Mouse (Mus musculus) cerebellum, adult 2 months (tissue): ENCODE data around the gene Tln2. TPM values are rescaled to one million over a fixed set of nuclear protein-coding genes. Genes with fewer than 3 reads are reported as not detected.

ENCODE experiments used
- DNase-seq, 2 experiments: peaks; one replicate each; pipeline ENCODE4 v3.0.0; 2021
- H3K27ac ChIP-seq: fragments of 200-500 bp; 2 replicates; pipeline ENCODE4 v1.5.1; 2012; ENCODE audit warnings: low read length, control low read depth, inconsistent platforms; ENCODE audit not compliant: insufficient read depth
- H3K27me3 ChIP-seq: fragments of 200-500 bp; 2 replicates; pipeline ENCODE4 v1.6.1; 2012; ENCODE audit warnings: inconsistent platforms, mild to moderate bottlenecking, low read length, moderate library complexity; ENCODE audit not compliant: control insufficient read depth, insufficient read depth
- H3K4me1 ChIP-seq: fragments of 200-500 bp; 2 replicates; pipeline ENCODE4 v1.6.1; 2011; ENCODE audit warnings: low read length; ENCODE audit not compliant: control insufficient read depth, insufficient read depth
- H3K4me3 ChIP-seq: fragments of 200-500 bp; replicated peaks from 2 replicates; pipeline ENCODE3; 2011; ENCODE audit warnings: mild to moderate bottlenecking, low read depth, low read length, control low read depth; ENCODE audit not compliant: insufficient read depth
- CTCF ChIP-seq: fragments of 200-500 bp; IDR thresholded peaks from 2 replicates; pipeline ENCODE4 v1.5.1; 2011; ENCODE audit warnings: low read depth, mild to moderate bottlenecking, control low read depth, low read length, moderate library complexity, borderline replicate concordance; ENCODE audit not compliant: insufficient read depth
- POLR2A ChIP-seq: fragments of 200-500 bp; IDR thresholded peaks from 2 replicates; pipeline ENCODE4 v1.6.1; 2011; ENCODE audit warnings: low read length, control low read depth, borderline replicate concordance; ENCODE audit not compliant: insufficient read depth
- WGBS: fragments of 180-500 bp; shearing (Covaris S2); methylation state at CpG from one replicate; pipeline ENCODE4 v1.1.7; 2018; 5-methylcytosine and 5-hydroxymethylcytosine counted together
- polyA plus RNA-seq: library from polyadenylated mRNA; depleted of rRNA; stranded (reverse); fragments of >200 nt; gene quantifications from 2 replicates; pipeline ENCODE4 v1.2.3, GENCODE M21; 2012

The Tln2 gene
- polyA plus RNA-seq, 1 experiment = 28.7 TPM

DNA sequence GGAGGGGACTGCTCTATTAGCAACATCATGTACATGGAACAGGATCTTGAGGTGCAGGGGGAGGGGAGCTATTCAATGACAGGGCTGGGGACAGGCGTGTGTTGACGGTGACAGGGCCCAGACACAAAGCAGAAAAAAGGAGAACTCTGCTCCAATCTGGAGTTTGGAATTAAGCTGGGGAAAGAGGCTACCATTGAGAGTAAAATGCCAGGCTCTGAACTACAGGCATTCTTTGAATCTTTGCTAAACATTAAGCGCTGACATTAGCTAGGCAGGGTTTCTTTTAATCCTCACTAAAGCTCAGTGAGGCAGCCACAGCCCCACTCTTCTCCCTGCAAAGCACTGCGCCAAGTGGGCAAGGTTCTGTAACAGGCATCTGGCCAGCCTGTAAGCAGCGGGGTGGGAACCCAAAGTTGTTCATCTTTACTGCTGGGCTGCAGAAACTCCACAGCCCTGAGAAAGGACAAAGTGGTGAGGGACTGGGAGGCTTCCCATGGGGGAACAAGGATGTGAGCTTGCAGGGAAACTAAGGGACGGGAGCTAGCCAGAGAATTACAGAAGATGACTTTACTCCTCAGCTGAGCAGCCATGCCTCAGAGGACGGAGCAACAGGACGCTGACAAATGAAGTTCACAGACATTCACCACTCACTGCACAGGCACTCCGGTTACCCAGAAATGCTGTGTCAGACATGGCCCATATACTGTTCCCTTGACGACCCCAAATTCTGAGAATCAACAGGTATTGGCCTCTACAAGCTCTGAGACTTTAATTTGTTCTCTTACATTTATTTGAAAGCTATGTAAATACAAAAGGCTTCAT lies 124.0 kb downstream of the Tln2 start:
- Histone ChIP-seq H3K4me1 (no peaks in the 10 kb centered on the region), H3K27me3 (no peaks in the 10 kb centered on the region), H3K4me3 (no peak overlapping the region), H3K27ac (no peak overlapping the region)
- TF ChIP-seq POLR2A (no peak), CTCF (no peak)
- peak in 1 of 2 experiments; percentile 18 for DNase-seq
- WGBS = 30% methylated on average over 10 of the region's 10 CpGs

DNA sequence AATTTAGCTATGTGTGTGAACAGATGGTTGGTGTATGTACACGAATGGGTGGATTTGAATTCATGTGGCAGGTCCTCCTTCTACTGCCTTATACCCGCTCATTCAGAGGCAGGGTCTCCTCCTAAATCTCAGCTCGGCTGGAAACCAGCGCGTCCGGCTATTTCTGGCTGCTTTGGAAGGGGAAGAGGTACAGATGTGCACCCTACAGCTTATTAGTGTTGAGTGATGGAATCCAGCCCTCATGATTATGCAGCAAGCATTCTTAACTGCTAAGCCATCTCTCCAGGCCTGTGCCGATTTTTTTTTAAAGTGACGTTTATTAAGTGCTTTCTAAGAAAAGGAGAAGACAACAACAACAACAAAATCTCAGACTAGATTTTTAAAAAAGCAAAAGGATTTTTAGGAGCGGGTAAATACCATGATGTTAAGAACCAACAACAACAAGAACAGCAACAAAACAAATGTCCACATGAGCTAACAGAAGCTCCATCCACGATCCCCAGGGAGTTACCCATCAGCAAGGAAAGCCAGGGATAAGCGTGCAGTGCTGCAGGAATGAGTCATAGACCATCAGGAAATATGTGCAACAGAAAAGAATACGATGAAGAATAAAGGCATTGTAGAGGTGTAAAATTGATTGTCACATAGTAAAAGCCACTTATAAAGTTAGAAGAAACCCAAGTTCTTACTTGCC lies 130.2 kb downstream of the Tln2 start:
- Histone ChIP-seq H3K4me1 (no peaks in the 10 kb centered on the region), H3K27me3 (no peaks in the 10 kb centered on the region), H3K27ac (no peak overlapping the region), H3K4me3 (no peak overlapping the region)
- WGBS = 71% methylated on average over 12 of the region's 12 CpGs
- TF ChIP-seq CTCF = no peak
- TF ChIP-seq POLR2A = no peak
- DNase-seq = no peak

DNA sequence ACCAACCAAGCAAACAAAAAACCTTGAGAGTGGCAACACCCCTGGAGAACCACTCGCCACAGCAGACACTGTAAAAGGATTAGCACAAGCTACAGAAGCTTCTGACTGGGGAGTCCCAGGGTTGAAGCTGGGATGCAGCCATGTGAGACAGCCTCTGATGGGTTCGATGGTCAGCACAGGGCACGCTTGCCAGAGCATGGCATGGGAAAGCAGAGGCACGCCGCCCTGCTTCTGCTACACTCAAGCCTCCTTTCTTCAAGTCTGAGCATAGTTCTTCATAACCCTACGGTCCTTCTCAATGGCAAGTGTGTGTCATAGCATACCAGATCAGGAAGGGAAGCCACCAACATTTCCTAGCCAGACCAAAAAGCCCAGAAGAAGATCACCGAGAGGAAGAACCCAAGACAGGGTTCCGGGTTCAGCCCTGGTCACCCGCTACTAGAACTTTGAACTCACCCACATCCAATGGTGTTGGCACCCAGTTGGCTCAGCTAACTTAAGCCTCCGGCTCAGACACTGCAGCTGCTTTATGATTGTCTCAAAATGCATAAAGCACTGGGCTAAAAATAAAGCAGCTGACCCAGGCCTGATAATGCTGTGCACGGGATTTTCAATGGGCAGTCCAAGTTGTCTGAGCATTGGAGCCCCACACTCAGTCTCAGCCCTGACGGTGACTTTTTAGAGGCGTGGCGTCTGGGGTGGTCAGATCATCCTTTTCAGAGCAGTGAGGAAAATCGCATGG lies 131.0 kb downstream of the Tln2 start:
- DNase-seq = no peak
- Histone ChIP-seq H3K4me3 (no peak overlapping the region), H3K27me3 (no peaks in the 10 kb centered on the region), H3K27ac (no peak overlapping the region), H3K4me1 (no peaks in the 10 kb centered on the region)
- TF ChIP-seq POLR2A = no peak
- no peak for TF ChIP-seq CTCF
- 75% methylated on average over 15 of the region's 15 CpGs for WGBS

DNA sequence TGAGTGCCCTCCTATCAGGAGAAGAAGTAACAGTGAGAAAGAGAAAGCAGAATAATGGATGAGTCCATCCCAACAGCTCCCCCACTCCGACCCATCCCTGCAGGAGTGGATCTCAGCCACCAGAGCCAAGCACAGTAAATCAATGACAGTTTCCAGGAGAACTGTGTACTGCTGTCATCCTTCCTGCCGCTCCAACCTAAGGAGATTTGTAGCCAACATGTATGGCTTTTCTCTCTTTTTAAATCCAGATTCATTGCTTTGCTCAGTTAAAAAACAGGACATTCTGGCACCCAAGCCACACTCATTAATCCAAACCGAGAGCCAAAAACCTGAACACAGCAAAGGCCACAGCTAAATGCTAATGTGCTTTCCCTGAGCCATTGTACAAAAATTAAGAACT lies 133.2 kb downstream of the Tln2 start:
- H3K4me1 ChIP-seq = no peaks in the 10 kb centered on the region
- no peak overlapping the region for H3K27ac ChIP-seq
- 48% methylated on average over 3 of the region's 3 CpGs for WGBS
- no peak for DNase-seq
- H3K4me3 ChIP-seq = no peak overlapping the region
- TF ChIP-seq CTCF (no peak), POLR2A (no peak)
- no peaks in the 10 kb centered on the region for H3K27me3 ChIP-seq

DNA sequence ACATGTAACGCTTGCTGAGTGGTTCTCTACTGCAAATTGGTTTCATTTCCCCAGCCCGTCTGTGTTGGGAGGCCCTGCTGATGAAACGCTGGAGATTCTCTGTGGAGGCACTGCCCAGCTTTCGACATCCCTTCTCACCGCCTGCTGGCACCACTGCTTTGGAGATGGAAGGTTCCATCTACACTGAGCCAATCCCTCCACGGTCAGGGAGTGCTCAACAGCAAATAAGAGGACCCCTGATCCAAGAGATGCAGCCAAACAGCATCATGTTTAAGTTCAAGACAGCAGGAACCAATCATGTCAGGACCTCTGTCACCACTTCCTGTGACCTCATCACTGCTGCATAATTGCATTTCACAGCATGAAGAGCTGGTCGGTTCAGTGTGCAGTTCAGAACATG lies 135.4 kb downstream of the Tln2 start:
- Histone ChIP-seq H3K27ac (no peak overlapping the region), H3K27me3 (no peaks in the 10 kb centered on the region), H3K4me3 (no peak overlapping the region), H3K4me1 (no peaks in the 10 kb centered on the region)
- WGBS = 40% methylated on average over 7 of the region's 7 CpGs
- TF ChIP-seq CTCF = no peak
- no peak for DNase-seq

DNA sequence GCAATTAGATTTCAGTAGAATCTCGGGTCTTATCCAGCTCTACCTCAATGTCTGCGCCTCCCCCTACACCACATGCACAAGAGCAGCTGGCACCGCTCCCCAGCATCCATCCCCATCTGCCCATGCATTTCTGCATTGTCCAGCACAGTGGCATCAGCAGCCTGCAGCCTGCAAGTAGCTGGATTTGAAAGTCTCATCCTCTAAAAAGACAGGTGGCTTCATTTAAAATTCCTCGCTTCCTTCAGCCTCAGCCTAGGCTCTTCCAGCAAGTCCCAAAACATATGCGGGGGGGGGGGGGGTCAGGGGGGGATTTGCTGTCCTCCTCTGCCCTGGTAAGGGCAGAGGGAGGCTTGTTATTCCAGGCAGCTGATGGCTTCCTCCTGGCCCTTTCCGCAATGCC lies 141.4 kb downstream of the Tln2 start:
- H3K4me1 ChIP-seq = peaks cover 9% of the 10 kb centered on the region
- DNase-seq = peak; percentile 18 to 20

DNA sequence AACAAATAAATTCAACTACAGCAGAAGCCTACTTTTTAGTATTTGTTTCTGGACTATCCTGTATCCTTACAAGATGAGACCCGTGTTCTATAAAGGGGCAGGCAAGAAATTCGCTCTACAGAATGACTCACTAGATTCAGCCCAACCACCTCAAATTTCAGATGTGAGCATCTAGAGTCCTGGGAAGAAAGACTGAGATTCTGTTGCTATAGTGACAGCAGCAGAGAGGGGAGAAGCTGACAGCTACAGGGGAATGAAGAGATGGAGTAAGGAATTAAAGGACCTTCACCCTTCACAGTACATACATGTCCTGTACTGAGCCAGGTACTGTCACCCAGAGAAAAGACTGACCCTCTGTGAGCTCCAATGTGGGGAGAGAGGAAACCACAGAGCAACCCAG lies 148.8 kb downstream of the Tln2 start:
- TF ChIP-seq POLR2A = no peak
- no peak for TF ChIP-seq CTCF
- 86% methylated on average over 2 of the region's 2 CpGs for WGBS
- no peak overlapping the region for H3K4me3 ChIP-seq
- H3K27me3 ChIP-seq = no peaks in the 10 kb centered on the region
- no peak for DNase-seq
- H3K4me1 ChIP-seq = no peaks in the 10 kb centered on the region
- no peak overlapping the region for H3K27ac ChIP-seq

More for the DNA sequence above, 141.4 kb downstream of the Tln2 start:
- Histone ChIP-seq H3K4me3 (no peak overlapping the region), H3K27ac (no peak overlapping the region), H3K27me3 (no peaks in the 10 kb centered on the region)
- 39% methylated on average over 6 of the region's 6 CpGs for WGBS
- no peak for TF ChIP-seq POLR2A
